Mouse (Mus musculus): Measurements from ENCODE around the gene Brf1. TPM values are rescaled to one million over a fixed set of nuclear protein-coding genes. Genes with fewer than 3 reads are reported as not detected.

The Brf1 gene
- polyA plus RNA-seq, 1 experiment, result 11.5 TPM

GRCm38 (mm10) chr12:113035093-113035492 is 34.6 kb upstream of the Brf1 start:
- Histone ChIP-seq H3K9me3 (no peaks in the 10 kb centered on the region), H3K36me3 (replicated peaks; ENCODE audit: low read length) (peaks cover 11% of the 10 kb centered on the region), H3K27me3 (replicated peaks) (peaks cover 20% of the 10 kb centered on the region), H3K4me3 (replicated peaks) (no peak overlapping the region), H3K4me1 (peaks cover 46% of the 10 kb centered on the region)
- TF ChIP-seq FLI1 (IDR thresholded peaks at IDR 0.05; ENCODE audit: low read length) (no peak), GATA1 (IDR thresholded peaks at IDR 0.05; ENCODE audit: borderline replicate concordance, low read length) (no peak)

GRCm38 (mm10) chr12:113032296-113033250 is 32.1 kb upstream of the Brf1 start:
- TF ChIP-seq FLI1 (IDR thresholded peaks at IDR 0.05; ENCODE audit: low read length), result no peak
- TF ChIP-seq GATA1 (IDR thresholded peaks at IDR 0.05; ENCODE audit: borderline replicate concordance, low read length), result no peak
- Histone ChIP-seq H3K4me1 (peaks cover 53% of the 10 kb centered on the region), H3K36me3 (replicated peaks; ENCODE audit: low read length) (peaks cover 19% of the 10 kb centered on the region)

GRCm38 (mm10) chr12:113031441-113031840 is 30.9 kb upstream of the Brf1 start:
- H3K9me3 ChIP-seq, result 0 out of 2 replicates have a peak, but pooled peaks cover 3% of the 10 kb centered on the region
- H3K4me3 ChIP-seq (replicated peaks), result peak overlapping the region; percentile 75
- TF ChIP-seq FLI1 (IDR thresholded peaks at IDR 0.05; ENCODE audit: low read length) (no peak), GATA1 (IDR thresholded peaks at IDR 0.05; ENCODE audit: borderline replicate concordance, low read length) (no peak)
- H3K36me3 ChIP-seq (replicated peaks; ENCODE audit: low read length), result peaks cover 23% of the 10 kb centered on the region
- H3K4me1 ChIP-seq, result peaks cover 59% of the 10 kb centered on the region
- peaks cover 37% of the 10 kb centered on the region for H3K27me3 ChIP-seq (replicated peaks)

More at GRCm38 (mm10) chr12:113032296-113033250, 32.1 kb upstream of the Brf1 start:
- Histone ChIP-seq H3K27me3 (replicated peaks) (peaks cover 33% of the 10 kb centered on the region), H3K4me3 (replicated peaks) (peak overlapping the region; percentile 7), H3K9me3 (no peaks in the 10 kb centered on the region)

GRCm38 (mm10) chr12:113030993-113031392 is 30.5 kb upstream of the Brf1 start:
- peaks cover 64% of the 10 kb centered on the region for H3K4me1 ChIP-seq
- H3K9me3 ChIP-seq, result 0 out of 2 replicates have a peak, but pooled peaks cover 3% of the 10 kb centered on the region
- peak overlapping the region; percentile 75 for H3K4me3 ChIP-seq (replicated peaks)
- peaks cover 37% of the 10 kb centered on the region for H3K27me3 ChIP-seq (replicated peaks)
- H3K36me3 ChIP-seq (replicated peaks; ENCODE audit: low read length), result peaks cover 23% of the 10 kb centered on the region
- no peak for TF ChIP-seq GATA1 (IDR thresholded peaks at IDR 0.05; ENCODE audit: borderline replicate concordance, low read length)
- TF ChIP-seq FLI1 (IDR thresholded peaks at IDR 0.05; ENCODE audit: low read length), result no peak

GRCm38 (mm10) chr12:113030046-113030445 is 29.5 kb upstream of the Brf1 start:
- Histone ChIP-seq H3K4me1 (peaks cover 73% of the 10 kb centered on the region), H3K36me3 (replicated peaks; ENCODE audit: low read length) (peaks cover 25% of the 10 kb centered on the region)
- TF ChIP-seq FLI1 (IDR thresholded peaks at IDR 0.05; ENCODE audit: low read length) (no peak), GATA1 (IDR thresholded peaks at IDR 0.05; ENCODE audit: borderline replicate concordance, low read length) (no peak)

GRCm38 (mm10) chr12:113028898-113029297 is 28.4 kb upstream of the Brf1 start:
- H3K4me1 ChIP-seq, result peaks cover 85% of the 10 kb centered on the region
- H3K9me3 ChIP-seq, result 0 out of 2 replicates have a peak, but pooled peaks cover 3% of the 10 kb centered on the region
- no peak for TF ChIP-seq FLI1 (IDR thresholded peaks at IDR 0.05; ENCODE audit: low read length)
- TF ChIP-seq GATA1 (IDR thresholded peaks at IDR 0.05; ENCODE audit: borderline replicate concordance, low read length), result no peak
- no peak overlapping the region for H3K4me3 ChIP-seq (replicated peaks)
- peaks cover 46% of the 10 kb centered on the region for H3K27me3 ChIP-seq (replicated peaks)
- peaks cover 24% of the 10 kb centered on the region for H3K36me3 ChIP-seq (replicated peaks; ENCODE audit: low read length)

More at GRCm38 (mm10) chr12:113030046-113030445, 29.5 kb upstream of the Brf1 start:
- H3K27me3 ChIP-seq (replicated peaks), result peaks cover 42% of the 10 kb centered on the region
- 0 out of 2 replicates have a peak, but pooled peaks cover 3% of the 10 kb centered on the region for H3K9me3 ChIP-seq
- no peak overlapping the region for H3K4me3 ChIP-seq (replicated peaks)

- TF ChIP-seq FLI1 (IDR thresholded peaks at IDR 0.05; ENCODE audit: low read length) (no peak), GATA1 (IDR thresholded peaks at IDR 0.05; ENCODE audit: borderline replicate concordance, low read length) (no peak)
- peaks cover 42% of the 10 kb centered on the region for H3K27me3 ChIP-seq (replicated peaks)
- H3K4me1 ChIP-seq, result peaks cover 93% of the 10 kb centered on the region
- H3K9me3 ChIP-seq, result 0 out of 2 replicates have a peak, but pooled peaks cover 3% of the 10 kb centered on the region
- H3K36me3 ChIP-seq (replicated peaks; ENCODE audit: low read length), result peaks cover 25% of the 10 kb centered on the region
- no peak overlapping the region for H3K4me3 ChIP-seq (replicated peaks)
Observed at GRCm38 (mm10) chr12:113028067-113028466, 27.6 kb upstream of the Brf1 start.

- Histone ChIP-seq H3K27me3 (replicated peaks) (peaks cover 36% of the 10 kb centered on the region), H3K36me3 (replicated peaks; ENCODE audit: low read length) (peaks cover 21% of the 10 kb centered on the region), H3K4me3 (replicated peaks) (no peak overlapping the region), H3K9me3 (0 out of 2 replicates have a peak, but pooled peaks cover 3% of the 10 kb centered on the region), H3K4me1 (peaks cover 91% of the 10 kb centered on the region)
- TF ChIP-seq FLI1 (IDR thresholded peaks at IDR 0.05; ENCODE audit: low read length), result no peak
- no peak for TF ChIP-seq GATA1 (IDR thresholded peaks at IDR 0.05; ENCODE audit: borderline replicate concordance, low read length)
Observed at GRCm38 (mm10) chr12:113027495-113027894, 27.0 kb upstream of the Brf1 start.

GRCm38 (mm10) chr12:113026557-113026956 is 26.1 kb upstream of the Brf1 start:
- H3K27me3 ChIP-seq (replicated peaks), result peaks cover 31% of the 10 kb centered on the region
- no peak for TF ChIP-seq FLI1 (IDR thresholded peaks at IDR 0.05; ENCODE audit: low read length)
- no peak for TF ChIP-seq GATA1 (IDR thresholded peaks at IDR 0.05; ENCODE audit: borderline replicate concordance, low read length)
- H3K9me3 ChIP-seq, result 0 out of 2 replicates have a peak, but pooled peaks cover 3% of the 10 kb centered on the region
- H3K4me1 ChIP-seq, result peaks cover 82% of the 10 kb centered on the region
- H3K36me3 ChIP-seq (replicated peaks; ENCODE audit: low read length), result peaks cover 18% of the 10 kb centered on the region
- H3K4me3 ChIP-seq (replicated peaks), result no peak overlapping the region

GRCm38 (mm10) chr12:113023082-113023481 is 22.6 kb upstream of the Brf1 start:
- no peak for TF ChIP-seq GATA1 (IDR thresholded peaks at IDR 0.05; ENCODE audit: borderline replicate concordance, low read length)
- TF ChIP-seq FLI1 (IDR thresholded peaks at IDR 0.05; ENCODE audit: low read length), result no peak
- Histone ChIP-seq H3K36me3 (replicated peaks; ENCODE audit: low read length) (peaks cover 15% of the 10 kb centered on the region), H3K4me3 (replicated peaks) (peak overlapping the region; percentile 66), H3K9me3 (0 out of 2 replicates have a peak, but pooled peaks cover 3% of the 10 kb centered on the region), H3K27me3 (replicated peaks) (peaks cover 22% of the 10 kb centered on the region), H3K4me1 (peaks cover 52% of the 10 kb centered on the region)
